ENCODE assay signal across 8 mouse cellular contexts in the genomic region with DNA sequence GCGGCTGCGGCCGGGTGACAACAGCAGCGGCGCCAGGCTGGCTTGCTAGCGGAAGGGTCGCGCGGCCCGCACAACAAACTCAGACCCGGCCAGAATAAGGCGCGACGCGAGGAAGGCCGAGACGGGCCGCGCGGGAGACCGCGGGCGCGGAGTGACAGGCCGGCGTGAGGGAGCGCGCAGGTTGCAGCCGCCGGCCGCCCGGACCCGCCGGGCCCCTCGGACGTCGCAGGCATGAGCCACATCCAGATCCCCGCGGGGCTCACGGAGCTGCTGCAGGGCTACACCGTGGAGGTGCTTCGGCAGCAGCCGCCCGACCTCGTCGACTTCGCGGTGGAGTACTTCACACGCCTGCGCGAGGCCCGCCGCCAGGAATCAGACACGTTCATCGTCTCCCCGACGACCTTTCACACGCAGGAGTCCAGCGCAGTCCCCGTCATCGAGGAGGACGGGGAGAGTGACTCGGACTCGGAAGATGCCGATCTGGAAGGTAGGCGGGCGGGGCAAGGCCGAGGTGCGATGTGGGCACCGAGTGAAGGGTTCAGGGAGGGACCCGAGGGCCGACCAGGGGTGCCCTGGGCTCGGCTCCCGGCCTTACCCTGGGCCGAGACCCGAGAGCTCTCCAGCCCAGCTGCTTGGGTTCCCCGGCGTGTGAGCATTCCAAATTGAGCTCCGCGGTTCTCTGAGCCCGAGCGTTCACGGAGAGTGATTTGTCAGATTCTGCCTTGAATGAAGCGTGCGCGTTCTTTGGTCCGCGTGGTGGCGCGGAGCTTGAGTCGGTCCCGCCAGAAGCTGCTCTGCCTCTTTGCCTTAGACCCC. TPM values are rescaled to one million over a fixed set of nuclear protein-coding genes. Genes with fewer than 3 reads are reported as not detected.
DNase-seq lines count a peak whose midpoint lies in the region; ATAC-seq and TF ChIP-seq lines count a peak whose summit lies in the region.

No protein-coding gene starts in this region.

- under 1% methylated on average over 91 of the region's 92 CpGs for WGBS in heart, embryonic 11.5 days (ENCODE audit: insufficient replicate concordance)
- WGBS in kidney, embryonic 16.5 days = under 1% methylated on average over 89 of the region's 92 CpGs
- WGBS in liver, embryonic 12.5 days (ENCODE audit: insufficient replicate concordance) = under 1% methylated on average over 90 of the region's 92 CpGs

- TF ChIP-seq CTCF in C2C12 (IDR thresholded peaks at IDR 0.05; ENCODE audit: control insufficient read depth, insufficient read depth, insufficient read length) = no peak

- H3ac ChIP-seq in C2C12 (ENCODE audit: control insufficient read depth, insufficient read length, low read depth) = peak overlapping the region; percentile 83

- peak overlapping the region; percentile 90 for H3K9ac ChIP-seq in heart, embryonic 11.5 days (ENCODE audit: low read depth, low read length)
- peak overlapping the region; percentile 87 for H3K9ac ChIP-seq in kidney, embryonic 16.5 days (replicated peaks; ENCODE audit: low read length)
- peak overlapping the region; percentile 79 for H3K9ac ChIP-seq in liver, embryonic 12.5 days

- ATAC-seq in erythroblast, adult 5-6 weeks (replicated peaks; ENCODE audit: low FRiP score, poor library complexity, severe bottlenecking) = peak; percentile 38; the same call in 1 of the 2 replicates
- peak; percentile 50 for ATAC-seq in heart, embryonic 11.5 days (replicated peaks; ENCODE audit: insufficient number of reproducible peaks, low FRiP score, low TSS enrichment)
- peak; percentile 79 for ATAC-seq in kidney, embryonic 16.5 days (ENCODE audit: low FRiP score, low TSS enrichment)
- peak; percentile 53 for ATAC-seq in liver, embryonic 12.5 days

- peak; percentile 90 for DNase-seq in brain, adult 2 months (ENCODE audit: low read depth, low spot score)
- DNase-seq in naive thymus-derived CD4-positive, alpha-beta T cell, adult 2 months (ENCODE audit: low read depth) = peak; percentile 67
- DNase-seq in splenic B cell, adult 2 months (ENCODE audit: low read depth, low spot score) = peak; percentile 50

- H3K79me3 ChIP-seq in C2C12 (ENCODE audit: low read depth) = peaks cover 41% of the 10 kb centered on the region

- peaks cover 6% of the 10 kb centered on the region; the same call in 1 of the 2 replicates for H3K4me1 ChIP-seq in heart, embryonic 11.5 days (ENCODE audit: control insufficient read depth, insufficient read depth, low read length)
- peaks cover 14% of the 10 kb centered on the region for H3K4me1 ChIP-seq in kidney, embryonic 16.5 days (ENCODE audit: insufficient read depth, low read length)
- H3K4me1 ChIP-seq in liver, embryonic 12.5 days = peaks cover 33% of the 10 kb centered on the region

- peak overlapping the region; percentile 46; the same call in 1 of the 2 replicates for H3K27ac ChIP-seq in heart, embryonic 11.5 days (ENCODE audit: low read depth, low read length)
- peak overlapping the region; percentile 69 for H3K27ac ChIP-seq in kidney, embryonic 16.5 days (ENCODE audit: low read length)
- H3K27ac ChIP-seq in liver, embryonic 12.5 days = peak overlapping the region; percentile 58

- peaks cover 54% of the 10 kb centered on the region for H3K79me2 ChIP-seq in C2C12 (ENCODE audit: control insufficient read depth, insufficient read depth)

- no peaks in the 10 kb centered on the region for H3K27me3 ChIP-seq in C2C12 (ENCODE audit: control insufficient read depth, insufficient read depth, insufficient read length)
- H3K27me3 ChIP-seq in heart, embryonic 11.5 days (ENCODE audit: control insufficient read depth, insufficient read depth, low read length) = no peaks in the 10 kb centered on the region
- H3K27me3 ChIP-seq in kidney, embryonic 16.5 days (ENCODE audit: insufficient read depth, low read length) = no peaks in the 10 kb centered on the region
- H3K27me3 ChIP-seq in liver, embryonic 12.5 days (replicated peaks) = peaks cover 38% of the 10 kb centered on the region
- no peaks in the 10 kb centered on the region for H3K27me3 ChIP-seq in splenic B cell, adult 2 months (ENCODE audit: control insufficient read depth, insufficient read depth, low read length, poor library complexity, severe bottlenecking)

- H3K4me2 ChIP-seq in heart, embryonic 11.5 days = peak overlapping the region; percentile 92
- H3K4me2 ChIP-seq in kidney, embryonic 16.5 days (replicated peaks; ENCODE audit: low read depth, low read length) = peak overlapping the region; percentile 84
- peak overlapping the region; percentile 98 for H3K4me2 ChIP-seq in liver, embryonic 12.5 days

- peak overlapping the region; percentile 68 for H3K4me3 ChIP-seq in C2C12 (ENCODE audit: insufficient read depth, poor library complexity, severe bottlenecking)
- peak overlapping the region; percentile 80 for H3K4me3 ChIP-seq in heart, embryonic 11.5 days (ENCODE audit: low read depth, low read length)
- peak overlapping the region; percentile 79 for H3K4me3 ChIP-seq in kidney, embryonic 16.5 days (ENCODE audit: low read length)
- H3K4me3 ChIP-seq in liver, embryonic 12.5 days = peak overlapping the region; percentile 71

- H3K9me3 ChIP-seq in heart, embryonic 11.5 days (replicated peaks; ENCODE audit: control insufficient read depth, low read length) = no peaks in the 10 kb centered on the region
- no peaks in the 10 kb centered on the region for H3K9me3 ChIP-seq in kidney, embryonic 16.5 days (ENCODE audit: low read length)
- H3K9me3 ChIP-seq in liver, embryonic 12.5 days (replicated peaks) = no peaks in the 10 kb centered on the region

- H3K36me3 ChIP-seq in C2C12 (ENCODE audit: control insufficient read depth, insufficient read depth) = peaks cover 3% of the 10 kb centered on the region
- H3K36me3 ChIP-seq in heart, embryonic 11.5 days (ENCODE audit: control insufficient read depth, insufficient read depth, low read length) = no peaks in the 10 kb centered on the region
- H3K36me3 ChIP-seq in kidney, embryonic 16.5 days (ENCODE audit: insufficient read depth, low read length) = 0 out of 2 replicates have a peak, but pooled peaks cover 2% of the 10 kb centered on the region
- H3K36me3 ChIP-seq in liver, embryonic 12.5 days = no peaks in the 10 kb centered on the region
- H3K36me3 ChIP-seq in splenic B cell, adult 2 months (ENCODE audit: control insufficient read depth, insufficient read depth, low read length, poor library complexity, severe bottlenecking) = no peaks in the 10 kb centered on the region

TF ChIP-seq in C2C12, 6 proteins besides CTCF, POLR2A, EP300 and RAD21:
- no peak for TF ChIP-seq MYOD1 (IDR thresholded peaks at IDR 0.05; ENCODE audit: control insufficient read depth, insufficient read length, low read depth)
- TF ChIP-seq MAX (IDR thresholded peaks at IDR 0.05) = peak; percentile 32
- no peak for TF ChIP-seq USF1 (IDR thresholded peaks at IDR 0.05; ENCODE audit: low read depth)
- no peak for TF ChIP-seq FOSL1 (IDR thresholded peaks at IDR 0.05; ENCODE audit: insufficient read depth, low read length, poor library complexity, severe bottlenecking)
- no peak for TF ChIP-seq CEBPB (IDR thresholded peaks at IDR 0.05; ENCODE audit: low read depth)

RNA-seq across cellular contexts. Expression of a gene that starts 3.3 kb away (rescaled TPM):
- 19.4 TPM for polyA plus RNA-seq in C2C12 (2012; fragmentation: generic; extraction: Trizol)
- 2.9 and 5.9 TPM in 2 replicates for total RNA-seq in erythroblast, adult 5-6 weeks (2015; ENCODE audit: low replicate concordance)
- total RNA-seq in erythroblast, adult 5-6 weeks (2017; ENCODE audit: low replicate concordance) = 1.4 and 3.1 TPM in 2 replicates
- polyA plus RNA-seq in heart, embryonic 11.5 days (2014; fragmentation: Nextera tagmentation; extraction: Ambion mirVana) = 29.8 and 33.7 TPM in 2 replicates
- 19.8 and 20.2 TPM in 2 replicates for polyA plus RNA-seq in kidney, embryonic 16.5 days (2015; fragmentation: Nextera tagmentation; extraction: Ambion mirVana)
- 15.5 and 17.5 TPM in 2 replicates for polyA plus RNA-seq in liver, embryonic 12.5 days (2016; fragmentation: Nextera tagmentation; extraction: Ambion mirVana)

RNA-seq across cellular contexts. Expression of a gene that starts 30.5 kb away (rescaled TPM):
- 20.6 TPM for polyA plus RNA-seq in C2C12 (2012; fragmentation: generic; extraction: Trizol)
- 4.2 and 6.5 TPM in 2 replicates for total RNA-seq in erythroblast, adult 5-6 weeks (2015; ENCODE audit: low replicate concordance)
- total RNA-seq in erythroblast, adult 5-6 weeks (2017; ENCODE audit: low replicate concordance) = 2.2 and 4.9 TPM in 2 replicates
- 30.3 and 45.9 TPM in 2 replicates for polyA plus RNA-seq in heart, embryonic 11.5 days (2014; fragmentation: Nextera tagmentation; extraction: Ambion mirVana)
- 60.4 and 61.7 TPM in 2 replicates for polyA plus RNA-seq in kidney, embryonic 16.5 days (2015; fragmentation: Nextera tagmentation; extraction: Ambion mirVana)
- polyA plus RNA-seq in liver, embryonic 12.5 days (2016; fragmentation: Nextera tagmentation; extraction: Ambion mirVana) = 25.2 and 26.7 TPM in 2 replicates

RNA-seq across cellular contexts. Expression of a gene that starts 43.2 kb away (rescaled TPM):
- 30.5 TPM for polyA plus RNA-seq in C2C12 (2012; fragmentation: generic; extraction: Trizol)
- 36.6 and 115 TPM in 2 replicates for total RNA-seq in erythroblast, adult 5-6 weeks (2015; ENCODE audit: low replicate concordance)
- 83.3 and 101 TPM in 2 replicates for total RNA-seq in erythroblast, adult 5-6 weeks (2017; ENCODE audit: low replicate concordance)
- polyA plus RNA-seq in heart, embryonic 11.5 days (2014; fragmentation: Nextera tagmentation; extraction: Ambion mirVana) = 37.6 and 44.3 TPM in 2 replicates
- 52.7 and 58.2 TPM in 2 replicates for polyA plus RNA-seq in kidney, embryonic 16.5 days (2015; fragmentation: Nextera tagmentation; extraction: Ambion mirVana)
- 40.4 and 41.3 TPM in 2 replicates for polyA plus RNA-seq in liver, embryonic 12.5 days (2016; fragmentation: Nextera tagmentation; extraction: Ambion mirVana)

Comparison
In these comparisons a context has a peak if more than half of its experiments do, and no peak if none do; other contexts are left out.
1. Peak in every context shown above with its lines: DNase-seq, ATAC-seq, H3K4me3 ChIP-seq and H3K27ac ChIP-seq.